Mouse (Mus musculus) forelimb bud, embryonic 11.5 days (tissue): Measurements from ENCODE around the gene Gm9745.
"Not testable (repeated sequence)": the region's sequence is repeated elsewhere in the genome, so short reads cannot be mapped to it uniquely, and the experiment has no call there.

ENCODE experiments used
- DNase-seq: peaks from one replicate; pipeline ENCODE4 v3.0.0-alpha.2; 2012; ENCODE audit warnings: low read depth, low spot score

Gm9745 gene

DNA sequence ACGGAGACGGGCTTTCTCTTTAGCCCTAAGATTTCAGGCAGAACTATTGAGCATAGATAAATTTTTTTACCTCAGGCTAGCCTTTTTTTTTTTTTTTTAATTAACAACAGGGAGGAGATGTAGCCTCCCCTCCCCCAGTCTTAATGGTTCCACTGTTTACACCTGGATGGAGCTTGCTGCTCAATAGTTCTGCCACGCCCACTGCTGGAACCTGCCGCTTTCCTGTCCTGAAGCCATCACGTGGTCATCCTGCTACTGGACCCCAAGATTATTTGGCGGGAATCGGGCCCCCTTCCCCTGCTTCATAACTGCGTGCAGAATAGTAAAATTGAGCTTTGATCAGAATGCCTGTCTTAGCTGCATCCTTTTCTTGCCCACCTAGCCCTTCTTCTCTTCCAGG lies 34.1 kb downstream of the Gm9745 start:
- DNase-seq: not testable (repeated sequence)

DNA sequence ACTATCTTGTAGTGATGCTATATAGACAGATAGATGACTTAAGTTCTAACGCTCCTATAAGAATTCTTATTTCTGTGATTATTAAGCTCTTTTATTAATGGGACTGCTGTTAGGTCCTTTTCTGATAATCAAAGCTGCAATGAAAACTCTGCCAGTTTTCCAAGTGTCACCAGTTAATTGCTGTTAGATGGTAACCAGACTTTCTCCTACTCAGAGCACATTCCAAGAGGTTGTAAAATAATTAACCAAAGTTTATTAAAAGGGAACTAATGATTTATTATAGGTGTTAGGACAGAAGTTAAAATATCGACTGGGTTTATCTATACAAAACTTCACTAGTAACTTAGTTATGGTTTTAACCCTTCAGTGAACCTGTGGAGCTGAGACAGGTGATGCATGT lies 42.0 kb downstream of the Gm9745 start:
- DNase-seq: not testable (repeated sequence)
